Mouse (Mus musculus) heart, postnatal 0 days (tissue): ENCODE measurements at regions not wholly inside any gene's neighbourhood (a gene's known extent, or its start where the extent isn't known, plus 50 kb on each side); places are given as distances from the start of the nearest gene placed in this dataset.

Experiments
- CTCF ChIP-seq: IDR thresholded peaks from 2 replicates; pipeline ENCODE4 v1.5.1; 2016; ENCODE audit warnings: antibody characterized with exemption, control low read depth, low read depth
- EP300 ChIP-seq: IDR thresholded peaks from 2 replicates; pipeline ENCODE4 v1.6.1; 2016; ENCODE audit warnings: antibody characterized with exemption, low read depth

DNA sequence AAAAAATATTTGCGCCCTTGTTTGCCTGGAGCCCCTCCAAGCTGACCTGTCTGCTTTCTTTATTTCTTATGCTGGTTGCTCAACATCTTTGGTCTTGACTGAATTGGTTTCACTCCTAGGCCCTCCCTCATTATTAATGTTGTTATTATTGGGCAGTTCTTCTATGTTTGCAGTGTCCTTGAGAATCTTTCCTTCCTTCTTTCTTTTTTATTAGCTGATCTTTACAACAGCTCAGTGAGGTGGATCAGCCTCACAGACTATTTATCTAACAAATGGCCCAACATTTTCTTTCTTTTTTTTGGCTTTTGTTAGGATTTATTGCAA lies 117.9 kb upstream of the Slc30a5 start:
- no peak for TF ChIP-seq EP300
- no peak for TF ChIP-seq CTCF
